ENCODE assay signal across 13 mouse cellular contexts in genomic region chr11:72566304-72566703, GRCm38 (mm10). TPM values are rescaled to one million over a fixed set of nuclear protein-coding genes. Genes with fewer than 3 reads are reported as not detected.
"Had no signal": no experiment of that assay in that cellular context is flagged by ENCODE, and none has a peak within 500 bp of the region (broad histone marks: within the 10 kb centered on the region; RNA-seq: fewer than 3 reads in every experiment).

No protein-coding gene starts in this region.

- H3K4me2 ChIP-seq: neural tube, embryonic 15.5 days; stomach, embryonic 15.5 days had no signal

- H3K9me3 ChIP-seq: neural tube, embryonic 15.5 days; stomach, embryonic 15.5 days had no signal

- H3K36me3 ChIP-seq: neural tube, embryonic 15.5 days; stomach, embryonic 15.5 days had no signal

- H3K4me3 ChIP-seq: neural tube, embryonic 15.5 days; stomach, embryonic 15.5 days had no signal

- H3K27ac ChIP-seq: neural tube, embryonic 15.5 days; stomach, embryonic 15.5 days; stomach, postnatal 0 days had no signal

- H3K4me1 ChIP-seq: stomach, embryonic 15.5 days had no signal

- DNase-seq: retina, postnatal 1 day; right cerebral cortex, postnatal 4 days; spleen, adult 18-20 months; thymus, adult 18-20 months; thymus, adult 2 months; thymus, postnatal 14 days; thymus, postnatal 25 days; thymus, postnatal 36 days; thymus, postnatal 4 days had no signal

- H3K27me3 ChIP-seq: neural tube, embryonic 15.5 days; stomach, embryonic 15.5 days had no signal

- H3K9ac ChIP-seq: neural tube, embryonic 15.5 days; stomach, embryonic 15.5 days had no signal

RNA-seq across cellular contexts. Expression of gene Spns3, which starts 16.0 kb away (rescaled TPM):
- polyA plus RNA-seq: stomach, embryonic 14.5 days had no signal
